Mouse (Mus musculus) T-helper 2 cell (primary cell): Measurements from ENCODE around the gene Timeless.

ENCODE experiments used
- in situ Hi-C: fragments of 300-600 bp; cut with MboI, MseI; formaldehyde crosslinking; loops from one replicate; pipeline ENCODE4 v1.15.1; 2025; ENCODE audit warnings: high pct_unique_total_duplicates

The Timeless gene

GRCm38 (mm10) chr10:128231697-128232419, at the start of gene Timeless:
Gene Timeless (plus strand): TSS chr10:128232065.
- in situ Hi-C loops, result no loop called here

DNA sequence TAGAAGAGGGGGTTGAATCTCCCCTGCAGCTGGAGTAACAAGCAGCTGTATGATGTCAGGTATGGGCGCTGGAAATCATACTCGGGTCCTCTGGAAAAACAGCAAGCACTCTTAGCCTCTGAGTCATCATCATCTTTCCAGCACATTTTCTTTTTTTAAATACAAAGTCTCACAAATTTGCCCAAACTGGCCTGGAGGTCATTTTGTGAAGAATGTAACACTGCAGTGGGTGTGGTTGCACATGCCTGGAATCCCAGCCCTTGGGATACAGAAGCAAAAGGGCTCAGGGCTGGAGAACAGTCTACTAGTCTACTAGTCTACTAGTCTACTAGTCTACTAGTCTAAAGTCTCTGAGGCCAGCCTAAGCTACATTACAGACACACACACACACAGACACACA, 47.6 kb upstream of the Timeless start:
- in situ Hi-C loops, result no loop called here

GRCm38 (mm10) chr10:128185277-128185940, 46.5 kb upstream of the Timeless start:
- in situ Hi-C loops, result loop anchor here (5.0 kb wide), 2 partner anchors 43 to 658 kb away; no protein-coding TSS in a partner anchor

GRCm38 (mm10) chr10:128185959-128186358, 45.9 kb upstream of the Timeless start:
- in situ Hi-C loops, result loop anchor here (5.0 kb wide), 2 partner anchors 44 to 659 kb away; no protein-coding TSS in a partner anchor

DNA sequence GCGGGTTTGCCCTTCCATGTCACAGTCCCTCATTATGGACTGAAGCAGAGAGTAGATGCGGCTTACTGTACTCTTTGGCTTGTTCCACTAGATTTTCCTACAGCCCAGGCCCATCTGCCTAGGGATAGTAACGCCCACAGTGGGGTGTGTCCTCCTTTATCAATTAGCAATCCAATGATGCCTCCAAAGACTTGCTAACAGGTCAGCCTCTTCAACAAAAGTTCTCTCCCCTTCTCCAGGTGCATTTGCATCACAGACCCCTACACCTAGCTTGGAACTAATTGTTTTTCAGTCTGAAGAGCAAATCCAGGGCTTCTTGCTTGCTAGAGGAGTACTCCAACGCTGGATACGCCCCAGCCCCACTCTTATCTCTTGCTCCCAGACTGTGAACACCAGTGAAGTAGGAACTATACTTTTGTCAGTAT, 44.7 kb upstream of the Timeless start:
- in situ Hi-C loops, result loop anchor here (5.0 kb wide), 2 partner anchors 45 to 660 kb away; no protein-coding TSS in a partner anchor

DNA sequence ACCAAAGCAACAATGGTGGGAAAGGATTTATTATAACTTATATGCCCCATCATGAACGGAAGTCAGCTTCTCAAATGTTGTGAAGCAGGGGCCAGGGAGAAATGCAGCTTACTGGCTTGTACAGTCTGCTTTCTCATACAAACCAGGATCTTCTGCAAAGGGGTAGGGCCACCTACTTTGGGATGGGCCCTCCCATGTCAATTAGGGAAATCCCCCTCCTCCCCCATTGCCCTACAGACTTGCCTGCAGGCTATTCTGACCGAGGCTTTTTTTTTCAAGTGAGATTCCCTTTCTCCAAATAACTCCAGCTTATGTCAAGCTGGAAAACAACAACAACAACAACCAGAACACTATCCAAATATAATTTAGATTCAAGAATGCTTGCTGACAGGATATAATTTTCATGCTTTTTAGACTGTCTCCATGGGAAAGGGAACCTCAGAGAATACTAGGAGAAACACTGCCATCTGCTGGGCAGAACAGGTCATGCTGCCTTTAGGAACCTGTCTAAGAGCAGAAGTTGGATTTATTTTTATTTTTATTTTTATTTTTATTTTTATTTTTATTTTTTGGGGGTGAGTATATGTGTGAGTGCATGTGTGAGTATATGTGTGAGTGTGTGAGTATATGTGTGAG, 43.5 kb upstream of the Timeless start:
- in situ Hi-C loops, result loop anchor here (5.0 kb wide), 2 partner anchors 46 to 661 kb away; no protein-coding TSS in a partner anchor

GRCm38 (mm10) chr10:128191472-128191871, 40.4 kb upstream of the Timeless start:
- in situ Hi-C loops, result loop anchor here (5.0 kb wide), 1 partner anchor 99 kb away; the partner anchor contains the start of gene Baz2a

- in situ Hi-C loops, result loop anchor here (5.0 kb wide), 1 partner anchor 100 kb away; the partner anchor contains the start of gene Baz2a
These were observed 39.7 kb upstream of the Timeless start for GRCm38 (mm10) chr10:128192030-128192766.

- in situ Hi-C loops, result loop anchor here (5.0 kb wide), 1 partner anchor 101 kb away; the partner anchor contains the start of gene Baz2a
These were observed 38.8 kb upstream of the Timeless start for GRCm38 (mm10) chr10:128193113-128193512.

GRCm38 (mm10) chr10:128194024-128194550, 37.8 kb upstream of the Timeless start, which contains the start of gene Gls2:
Gene Gls2 (plus strand): TSS chr10:128194457.
- in situ Hi-C loops, result loop anchor here (5.0 kb wide), 1 partner anchor 102 kb away; the partner anchor contains the start of gene Baz2a

DNA sequence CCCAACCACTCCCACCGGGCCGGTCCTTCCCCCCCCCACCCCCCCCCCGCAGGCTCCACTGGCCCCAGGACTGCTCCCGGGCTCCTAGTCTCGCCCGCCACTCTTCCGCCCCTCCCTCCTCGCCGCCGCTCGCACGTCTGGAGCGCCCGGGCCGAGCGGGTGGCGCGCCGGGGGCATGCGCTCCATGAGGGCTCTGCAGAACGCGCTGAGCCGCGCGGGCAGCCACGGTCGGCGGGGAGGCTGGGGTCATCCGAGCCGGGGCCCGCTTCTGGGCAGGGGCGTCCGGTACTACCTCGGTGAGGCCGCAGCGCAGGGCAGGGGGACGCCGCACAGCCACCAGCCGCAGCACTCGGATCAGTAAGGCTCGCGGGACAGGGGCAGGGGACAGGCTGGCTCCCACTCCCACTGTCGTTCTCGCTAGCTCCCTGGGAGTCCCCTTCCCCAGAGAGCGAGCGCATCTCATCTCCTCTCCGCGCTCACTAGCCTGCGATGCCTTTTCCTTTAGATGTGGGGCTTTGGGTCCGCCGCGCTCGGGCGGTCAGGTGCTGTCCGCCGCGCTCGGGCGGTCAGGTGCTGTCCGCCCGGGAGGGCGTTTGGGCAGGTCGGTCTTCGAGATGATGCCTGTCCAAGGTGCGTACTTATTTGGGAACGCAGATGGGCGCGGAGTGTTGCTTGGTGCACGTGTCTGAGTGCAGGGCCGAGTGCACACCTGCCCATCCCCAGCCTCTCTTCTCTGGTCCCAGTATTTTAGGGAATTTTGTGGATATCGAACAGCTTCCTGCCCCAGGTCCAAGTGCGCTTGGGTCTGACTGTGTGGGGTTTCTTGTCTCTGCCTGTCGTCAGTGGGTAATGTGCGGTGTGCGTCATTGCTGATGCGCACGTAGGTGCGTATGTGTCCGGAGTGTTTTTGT, 37.1 kb upstream of the Timeless start:
- in situ Hi-C loops, result loop anchor here (5.0 kb wide), 1 partner anchor 103 kb away; the partner anchor contains the start of gene Baz2a

- in situ Hi-C loops, result no loop called here
These were observed 30.0 kb upstream of the Timeless start for GRCm38 (mm10) chr10:128201856-128202255.

DNA sequence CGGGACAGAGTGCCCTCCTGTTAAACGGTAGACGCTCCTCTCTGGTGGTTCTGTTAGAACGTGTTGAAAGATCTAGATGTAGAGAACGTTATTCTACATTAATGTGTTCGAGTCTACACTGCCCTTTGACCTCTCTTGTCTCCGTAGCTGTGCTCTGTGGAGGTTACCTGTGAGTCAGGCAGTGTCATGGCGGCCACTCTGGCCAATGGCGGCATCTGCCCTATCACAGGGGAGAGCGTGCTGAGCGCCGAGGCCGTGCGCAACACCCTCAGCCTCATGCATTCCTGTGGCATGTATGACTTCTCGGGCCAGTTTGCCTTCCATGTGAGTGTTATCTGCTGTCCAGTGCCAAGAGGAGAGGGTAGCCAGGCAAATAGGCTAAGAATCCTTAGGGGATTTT, 26.9 kb upstream of the Timeless start:
- in situ Hi-C loops, result no loop called here

DNA sequence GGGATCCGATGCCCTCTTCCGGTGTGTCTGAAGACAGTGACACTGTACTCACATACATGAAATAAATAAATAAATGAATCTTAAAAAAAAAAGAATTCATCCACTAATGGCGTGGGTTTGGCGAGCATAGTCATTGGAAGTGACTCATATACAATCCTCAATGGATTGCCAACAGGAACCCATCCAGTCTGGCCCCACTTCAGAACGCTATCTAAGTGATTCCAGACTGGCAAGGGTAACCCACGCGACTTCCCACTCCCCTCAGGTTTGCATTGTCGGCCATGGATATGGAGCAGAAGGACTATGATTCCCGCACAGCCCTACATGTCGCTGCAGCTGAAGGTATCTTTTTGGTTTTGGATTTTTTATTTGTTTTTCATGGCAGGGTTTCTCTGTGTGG, 23.5 kb upstream of the Timeless start:
- in situ Hi-C loops, result no loop called here

- in situ Hi-C loops, result no loop called here
These were observed 22.4 kb upstream of the Timeless start for GRCm38 (mm10) chr10:128209311-128210009.

DNA sequence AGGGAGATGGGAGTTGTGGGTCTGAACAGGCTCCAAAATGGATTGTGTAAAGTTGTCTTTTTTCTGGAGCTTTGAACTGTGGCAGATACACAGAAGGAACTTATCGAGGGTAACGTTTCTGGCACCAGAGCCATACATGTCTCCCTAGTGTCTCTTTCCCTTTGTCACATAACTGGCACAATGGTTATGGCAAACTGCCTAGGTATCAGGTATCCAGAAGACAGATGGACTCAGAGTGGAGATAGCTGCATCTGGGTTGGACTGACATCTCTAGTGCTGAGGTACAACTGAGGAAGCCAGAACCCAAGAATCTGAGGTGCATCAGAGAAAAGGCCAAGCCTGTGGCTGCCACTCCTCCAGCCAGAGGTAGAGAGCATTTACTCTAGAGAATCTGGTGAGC, 21.7 kb upstream of the Timeless start:
- in situ Hi-C loops, result no loop called here

DNA sequence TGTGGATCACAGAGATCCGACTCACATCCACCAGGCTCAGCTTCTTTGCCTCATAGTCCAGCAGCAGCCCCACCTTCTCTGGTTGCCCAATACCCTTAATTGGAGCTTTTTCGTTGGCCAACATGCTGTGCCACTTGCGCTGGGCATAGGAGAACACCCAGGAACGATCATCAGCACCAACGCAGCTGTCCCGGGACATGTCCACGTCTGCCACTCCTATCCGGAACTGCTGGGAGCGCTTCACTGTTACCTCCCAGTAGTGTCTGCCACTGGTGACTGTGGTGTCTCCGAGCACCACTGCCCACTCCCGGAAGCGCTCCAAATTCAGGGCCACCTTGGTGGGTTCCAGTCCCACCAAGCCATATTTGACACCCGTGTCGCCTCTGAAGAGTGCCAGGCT, 20.9 kb upstream of the Timeless start:
- in situ Hi-C loops, result no loop called here

DNA sequence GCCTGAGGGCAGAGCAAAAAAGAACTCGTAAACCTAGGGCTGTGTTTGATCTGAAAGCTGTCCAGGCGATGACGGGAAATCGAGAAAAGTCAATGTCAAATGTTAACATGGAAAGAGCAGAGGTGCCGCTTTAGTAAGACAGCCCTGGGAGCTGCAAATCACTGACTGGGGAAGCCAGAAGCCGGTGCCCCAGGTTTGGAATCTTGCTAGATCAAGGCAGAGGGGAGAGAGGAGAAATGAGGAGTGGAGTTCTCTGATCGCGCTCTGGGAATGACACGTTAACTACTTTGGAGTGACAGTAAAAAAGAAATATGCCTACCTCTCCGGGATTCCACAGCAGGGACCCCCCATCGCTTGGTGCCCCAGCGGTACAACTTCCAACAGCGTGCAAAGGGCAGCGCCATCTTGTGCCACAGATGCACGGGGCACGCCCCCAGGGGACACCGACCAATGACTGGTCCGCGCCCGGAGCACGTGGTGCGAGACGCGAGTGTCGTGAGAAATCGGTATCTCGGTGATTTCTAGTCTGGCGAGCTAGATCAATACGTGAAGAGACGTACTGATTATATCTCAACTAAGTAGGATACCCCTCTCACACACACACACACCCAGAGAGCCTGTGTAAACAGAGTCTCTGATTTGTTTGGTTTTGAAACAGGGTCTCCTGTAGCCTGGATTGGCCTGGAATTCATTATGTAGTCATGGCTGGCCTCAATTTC, 20.3 kb upstream of the Timeless start, which contains the start of gene Spryd4:
Gene Spryd4 (minus strand): TSS at position 418 of the 719 bp plus-strand sequence.
- in situ Hi-C loops, result no loop called here
